Mouse (Mus musculus): ENCODE measurements around the gene Cdsn. TPM values are rescaled to one million over a fixed set of nuclear protein-coding genes. Genes with fewer than 3 reads are reported as not detected.

Cdsn gene
- 0.50 and 0.57 TPM in 2 replicates for polyA plus RNA-seq (2014; fragmentation: Nextera tagmentation; extraction: Ambion mirVana)

DNA sequence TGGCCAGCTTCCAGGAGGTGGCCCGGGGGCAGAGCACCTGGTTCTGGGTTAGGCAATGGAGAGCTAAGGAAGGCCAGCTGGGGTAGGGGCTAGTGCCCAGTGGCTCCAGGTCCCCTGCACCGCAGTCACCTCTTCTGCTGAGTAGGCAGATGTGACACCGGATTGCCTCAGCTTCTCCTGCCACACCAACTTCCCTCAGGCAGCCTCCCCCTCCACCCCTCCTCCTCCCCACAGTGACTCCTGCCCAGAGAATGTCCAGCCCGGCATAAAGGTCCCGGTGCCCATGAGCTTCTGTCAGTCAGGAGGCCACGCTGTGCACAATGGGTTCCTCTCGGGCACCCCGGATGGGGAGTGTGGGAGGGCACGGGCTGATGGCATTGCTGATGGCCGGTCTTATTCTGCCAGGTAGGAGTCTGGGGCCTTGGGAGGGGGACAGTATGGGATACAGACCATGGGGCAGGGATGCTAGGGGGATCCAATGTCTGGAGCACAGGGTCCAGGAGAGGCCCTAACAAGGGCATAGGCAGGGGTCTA is at the start of gene Cdsn:
Gene Cdsn (plus strand): TSS at position 248 of the 534 bp plus-strand sequence.
- peaks cover 28 to 36% of the 10 kb centered on the region in 2 experiments for H3K4me1 ChIP-seq (ENCODE audit: control insufficient read depth in 2 of 2, insufficient read depth in 2 of 2, low read length in 2 of 2)
- WGBS, result 75% methylated on average over 10 of the region's 10 CpGs
- H3K9ac ChIP-seq (ENCODE audit: low read length), result peak within 1 kb of the TSS; percentile 44; the same call in 1 of the 2 replicates
- no peak within 1 kb of the TSS for H3K4me2 ChIP-seq (ENCODE audit: low read length)
- ATAC-seq (ENCODE audit: insufficient number of reproducible peaks, insufficient read depth, low FRiP score, low read depth), result no peak
- H3K27me3 ChIP-seq (ENCODE audit: control insufficient read depth, insufficient read depth, low read length), result no peaks in the 10 kb centered on the region
- no peaks in the 10 kb centered on the region for H3K36me3 ChIP-seq (ENCODE audit: control insufficient read depth, insufficient read depth, low read length)
- no peaks in the 10 kb centered on the region; the same call in 1 of the 2 replicates for H3K9me3 ChIP-seq (ENCODE audit: control insufficient read depth, low read length)
- H3K4me3 ChIP-seq (ENCODE audit: control insufficient read depth in 1 of 2, insufficient read depth in 1 of 2, low read depth in 1 of 2, low read length in 2 of 2), result no peak within 1 kb of the TSS
- H3K27ac ChIP-seq (replicated peaks in 1 of 2; ENCODE audit: control insufficient read depth in 1 of 2, insufficient read depth in 1 of 2, low read depth in 2 of 2, low read length in 2 of 2), result peak within 1 kb of the TSS; percentile 97 to 100

DNA sequence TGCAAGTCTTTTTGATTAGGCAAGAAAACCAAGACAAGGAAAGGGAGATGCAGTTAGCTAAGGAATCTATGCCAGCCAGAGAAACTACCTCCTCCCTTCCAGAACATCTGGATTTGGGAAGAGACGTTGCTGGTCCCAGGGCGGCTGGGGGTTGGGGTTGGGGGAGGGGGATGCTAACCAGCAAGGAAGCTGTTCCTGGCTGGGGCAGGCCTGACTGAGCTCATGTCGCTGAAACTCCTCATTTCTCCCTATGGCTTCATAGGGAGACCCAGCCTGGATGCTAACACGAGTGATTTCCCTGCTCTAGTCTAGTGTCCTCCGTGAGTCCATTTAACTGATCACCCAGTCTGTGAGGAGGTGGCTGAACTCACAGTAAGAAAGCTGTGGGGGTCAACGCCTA is 49.7 kb upstream of the Cdsn start:
- H3K4me1 ChIP-seq (ENCODE audit: control insufficient read depth in 2 of 2, insufficient read depth in 2 of 2, low read length in 2 of 2), result peaks cover 0 to 2% of the 10 kb centered on the region in 2 experiments; a peak in 1 of 4 replicates
- H3K9ac ChIP-seq (ENCODE audit: low read length), result no peak overlapping the region
- no peak overlapping the region for H3K4me3 ChIP-seq (ENCODE audit: control insufficient read depth in 1 of 2, insufficient read depth in 1 of 2, low read depth in 1 of 2, low read length in 2 of 2)
- no peaks in the 10 kb centered on the region for H3K36me3 ChIP-seq (ENCODE audit: control insufficient read depth, insufficient read depth, low read length)
- no peak for ATAC-seq (ENCODE audit: insufficient number of reproducible peaks, insufficient read depth, low FRiP score, low read depth)
- no peaks in the 10 kb centered on the region for H3K9me3 ChIP-seq (ENCODE audit: control insufficient read depth, low read length)
- no peak overlapping the region for H3K4me2 ChIP-seq (ENCODE audit: low read length)
- 11% methylated on average over 6 of the region's 6 CpGs for WGBS
- peaks cover 39% of the 10 kb centered on the region for H3K27me3 ChIP-seq (ENCODE audit: control insufficient read depth, insufficient read depth, low read length)
- no peak overlapping the region for H3K27ac ChIP-seq (replicated peaks in 1 of 2; ENCODE audit: control insufficient read depth in 1 of 2, insufficient read depth in 1 of 2, low read depth in 2 of 2, low read length in 2 of 2)

DNA sequence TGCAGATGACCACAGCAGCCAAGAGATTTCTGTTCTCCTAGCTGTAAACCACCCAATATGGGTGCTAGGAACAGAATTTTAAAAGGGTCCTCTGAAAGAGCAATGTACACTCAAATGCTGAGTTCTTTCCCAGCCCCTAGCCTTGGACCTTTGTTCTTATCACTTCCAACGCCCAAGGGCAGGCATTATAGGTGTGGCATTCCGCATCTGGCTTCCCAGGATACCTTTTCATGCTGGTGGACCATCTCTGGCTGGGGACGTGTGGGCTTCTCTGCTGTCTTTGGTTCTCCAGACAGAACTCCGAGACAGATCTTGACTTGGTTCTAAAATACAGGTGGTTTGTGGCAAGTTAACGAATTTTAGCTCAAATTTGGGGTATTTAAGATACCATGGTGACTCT is 49.2 kb upstream of the Cdsn start:
- Histone ChIP-seq H3K4me1 (ENCODE audit: control insufficient read depth in 2 of 2, insufficient read depth in 2 of 2, low read length in 2 of 2) (peaks cover 0 to 2% of the 10 kb centered on the region in 2 experiments; a peak in 1 of 4 replicates), H3K9me3 (ENCODE audit: control insufficient read depth, low read length) (no peaks in the 10 kb centered on the region), H3K27me3 (ENCODE audit: control insufficient read depth, insufficient read depth, low read length) (peaks cover 44% of the 10 kb centered on the region), H3K4me3 (ENCODE audit: control insufficient read depth in 1 of 2, insufficient read depth in 1 of 2, low read depth in 1 of 2, low read length in 2 of 2) (no peak overlapping the region), H3K9ac (ENCODE audit: low read length) (no peak overlapping the region), H3K27ac (replicated peaks in 1 of 2; ENCODE audit: control insufficient read depth in 1 of 2, insufficient read depth in 1 of 2, low read depth in 2 of 2, low read length in 2 of 2) (no peak overlapping the region), H3K36me3 (ENCODE audit: control insufficient read depth, insufficient read depth, low read length) (no peaks in the 10 kb centered on the region), H3K4me2 (ENCODE audit: low read length) (no peak overlapping the region)
- WGBS, result 49% methylated on average over 5 of the region's 5 CpGs
- ATAC-seq (ENCODE audit: insufficient number of reproducible peaks, insufficient read depth, low FRiP score, low read depth), result no peak

DNA sequence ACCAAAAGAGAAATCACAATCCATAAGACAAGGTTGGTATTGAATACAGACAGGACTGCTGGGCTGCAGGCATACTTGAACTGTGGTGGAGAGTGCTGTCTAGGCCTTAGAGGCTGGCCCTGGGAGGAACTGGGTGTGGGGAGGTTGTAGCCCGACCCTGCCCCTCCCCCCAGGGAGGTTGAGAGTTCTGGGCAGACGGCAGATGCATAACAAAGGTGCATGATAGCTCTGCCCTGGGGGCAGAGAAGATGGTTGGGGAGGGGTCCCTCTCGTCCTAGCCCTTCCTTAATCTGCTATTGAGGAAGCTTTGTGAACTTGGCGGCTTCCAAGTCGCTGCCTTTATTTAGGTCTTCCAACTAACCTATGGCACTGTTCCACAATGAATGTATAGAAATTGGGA is 48.1 kb upstream of the Cdsn start:
- H3K27me3 ChIP-seq (ENCODE audit: control insufficient read depth, insufficient read depth, low read length), result peaks cover 53% of the 10 kb centered on the region
- no peak overlapping the region for H3K4me3 ChIP-seq (ENCODE audit: control insufficient read depth in 1 of 2, insufficient read depth in 1 of 2, low read depth in 1 of 2, low read length in 2 of 2)
- no peaks in the 10 kb centered on the region for H3K36me3 ChIP-seq (ENCODE audit: control insufficient read depth, insufficient read depth, low read length)
- no peak overlapping the region for H3K27ac ChIP-seq (replicated peaks in 1 of 2; ENCODE audit: control insufficient read depth in 1 of 2, insufficient read depth in 1 of 2, low read depth in 2 of 2, low read length in 2 of 2)
- no peak for ATAC-seq (ENCODE audit: insufficient number of reproducible peaks, insufficient read depth, low FRiP score, low read depth)
- WGBS, result 27% methylated on average over 5 of the region's 5 CpGs
- no peak overlapping the region for H3K9ac ChIP-seq (ENCODE audit: low read length)
- peaks cover 0 to 2% of the 10 kb centered on the region in 2 experiments; a peak in 1 of 4 replicates for H3K4me1 ChIP-seq (ENCODE audit: control insufficient read depth in 2 of 2, insufficient read depth in 2 of 2, low read length in 2 of 2)
- no peak overlapping the region for H3K4me2 ChIP-seq (ENCODE audit: low read length)
- H3K9me3 ChIP-seq (ENCODE audit: control insufficient read depth, low read length), result no peaks in the 10 kb centered on the region

DNA sequence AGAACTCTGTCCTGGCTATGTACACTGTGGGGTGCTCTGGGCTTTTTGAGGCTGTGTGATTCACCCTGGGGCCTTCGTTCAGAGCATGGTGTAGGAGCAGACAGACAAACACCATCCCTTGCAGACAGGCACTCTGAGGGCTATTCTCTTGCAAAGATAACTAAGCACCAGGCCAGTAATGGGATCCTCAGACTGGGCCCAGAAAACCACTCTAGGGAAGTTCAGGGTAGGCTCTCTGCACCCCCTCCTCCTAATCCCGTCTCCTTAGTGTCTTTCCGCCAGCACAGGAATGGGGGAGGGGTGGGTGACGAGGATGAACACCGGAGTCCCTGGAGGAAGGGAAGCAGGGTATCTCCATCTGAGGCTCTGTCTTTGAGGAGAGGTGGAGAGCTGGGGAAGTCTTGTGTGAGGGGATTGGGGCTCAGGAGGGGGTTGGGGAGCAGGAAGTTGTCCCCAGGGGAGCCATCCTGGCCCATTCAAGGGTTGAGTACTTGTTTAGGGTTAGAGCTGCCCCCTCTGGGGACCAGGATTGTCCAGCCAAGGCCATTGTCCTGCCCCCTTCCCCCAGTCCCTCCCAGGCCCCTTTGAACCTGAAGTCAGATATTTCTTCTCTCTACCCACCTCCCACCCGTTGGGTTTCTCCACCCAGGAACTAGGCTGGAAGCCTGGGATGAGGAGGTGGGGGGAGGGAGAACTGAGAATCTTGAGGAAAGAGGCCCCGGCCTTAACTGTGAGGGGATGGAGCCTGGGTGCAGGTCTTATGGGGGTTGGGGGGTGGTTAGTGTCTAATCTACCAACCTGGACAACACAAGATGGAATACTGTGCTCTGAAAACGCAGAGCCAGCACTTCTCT is 47.1 kb upstream of the Cdsn start:
- no peak for ATAC-seq (ENCODE audit: insufficient number of reproducible peaks, insufficient read depth, low FRiP score, low read depth)
- Histone ChIP-seq H3K4me1 (ENCODE audit: control insufficient read depth in 2 of 2, insufficient read depth in 2 of 2, low read length in 2 of 2) (peaks cover 0 to 2% of the 10 kb centered on the region in 2 experiments; a peak in 1 of 4 replicates), H3K9me3 (ENCODE audit: control insufficient read depth, low read length) (no peaks in the 10 kb centered on the region), H3K4me3 (ENCODE audit: control insufficient read depth in 1 of 2, insufficient read depth in 1 of 2, low read depth in 1 of 2, low read length in 2 of 2) (no peak overlapping the region), H3K36me3 (ENCODE audit: control insufficient read depth, insufficient read depth, low read length) (no peaks in the 10 kb centered on the region), H3K27me3 (ENCODE audit: control insufficient read depth, insufficient read depth, low read length) (peaks cover 56% of the 10 kb centered on the region), H3K27ac (replicated peaks in 1 of 2; ENCODE audit: control insufficient read depth in 1 of 2, insufficient read depth in 1 of 2, low read depth in 2 of 2, low read length in 2 of 2) (no peak overlapping the region), H3K9ac (ENCODE audit: low read length) (no peak overlapping the region), H3K4me2 (ENCODE audit: low read length) (no peak overlapping the region)
- 23% methylated on average over 8 of the region's 8 CpGs for WGBS

DNA sequence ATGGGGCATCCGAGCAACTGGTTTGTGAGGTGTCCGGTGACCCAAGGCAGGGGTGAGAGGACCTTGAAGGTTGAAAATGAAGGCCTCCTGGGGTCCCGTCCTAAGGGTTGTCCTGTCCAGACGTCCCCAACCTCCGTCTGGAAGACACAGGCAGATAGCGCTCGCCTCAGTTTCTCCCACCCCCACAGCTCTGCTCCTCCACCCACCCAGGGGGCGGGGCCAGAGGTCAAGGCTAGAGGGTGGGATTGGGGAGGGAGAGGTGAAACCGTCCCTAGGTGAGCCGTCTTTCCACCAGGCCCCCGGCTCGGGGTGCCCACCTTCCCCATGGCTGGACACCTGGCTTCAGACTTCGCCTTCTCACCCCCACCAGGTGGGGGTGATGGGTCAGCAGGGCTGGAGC is 46.2 kb upstream of the Cdsn start, which contains the start of gene Pou5f1:
Gene Pou5f1 (plus strand): TSS at position 243 of the 400 bp plus-strand sequence.
- ATAC-seq (ENCODE audit: insufficient number of reproducible peaks, insufficient read depth, low FRiP score, low read depth), result no peak
- Histone ChIP-seq H3K27ac (replicated peaks in 1 of 2; ENCODE audit: control insufficient read depth in 1 of 2, insufficient read depth in 1 of 2, low read depth in 2 of 2, low read length in 2 of 2) (no peak within 1 kb of the TSS), H3K27me3 (ENCODE audit: control insufficient read depth, insufficient read depth, low read length) (peaks cover 56% of the 10 kb centered on the region), H3K4me2 (ENCODE audit: low read length) (no peak within 1 kb of the TSS), H3K9ac (ENCODE audit: low read length) (no peak within 1 kb of the TSS), H3K4me3 (ENCODE audit: control insufficient read depth in 1 of 2, insufficient read depth in 1 of 2, low read depth in 1 of 2, low read length in 2 of 2) (no peak within 1 kb of the TSS), H3K9me3 (ENCODE audit: control insufficient read depth, low read length) (no peaks in the 10 kb centered on the region), H3K36me3 (ENCODE audit: control insufficient read depth, insufficient read depth, low read length) (no peaks in the 10 kb centered on the region), H3K4me1 (ENCODE audit: control insufficient read depth in 2 of 2, insufficient read depth in 2 of 2, low read length in 2 of 2) (peaks cover 0 to 2% of the 10 kb centered on the region in 2 experiments; a peak in 1 of 4 replicates)
- 36% methylated on average over 13 of the region's 13 CpGs for WGBS

DNA sequence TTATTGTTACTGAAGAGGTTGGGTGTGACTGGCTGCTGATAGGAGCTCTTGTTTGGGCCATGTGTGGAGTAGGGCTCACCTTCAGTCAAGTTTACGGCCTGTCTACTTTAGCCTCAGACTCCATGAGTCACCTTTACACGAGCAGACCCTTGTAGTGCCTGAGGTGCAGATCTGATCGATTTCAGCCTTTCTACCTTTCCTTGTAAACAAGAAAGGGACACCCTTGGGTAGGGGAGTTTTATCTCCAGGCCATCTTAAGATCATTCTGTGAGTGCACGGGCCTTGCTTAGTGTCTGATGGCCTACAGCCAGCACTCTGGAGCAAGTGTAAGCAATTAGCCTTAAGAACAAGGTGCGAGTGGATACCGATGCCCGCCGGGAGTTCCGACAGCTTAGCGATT is 45.0 kb upstream of the Cdsn start:
- Histone ChIP-seq H3K27ac (replicated peaks in 1 of 2; ENCODE audit: control insufficient read depth in 1 of 2, insufficient read depth in 1 of 2, low read depth in 2 of 2, low read length in 2 of 2) (no peak overlapping the region), H3K4me3 (ENCODE audit: control insufficient read depth in 1 of 2, insufficient read depth in 1 of 2, low read depth in 1 of 2, low read length in 2 of 2) (no peak overlapping the region), H3K9ac (ENCODE audit: low read length) (no peak overlapping the region), H3K4me2 (ENCODE audit: low read length) (no peak overlapping the region), H3K27me3 (ENCODE audit: control insufficient read depth, insufficient read depth, low read length) (peaks cover 56% of the 10 kb centered on the region), H3K4me1 (ENCODE audit: control insufficient read depth in 2 of 2, insufficient read depth in 2 of 2, low read length in 2 of 2) (peaks cover 0 to 2% of the 10 kb centered on the region in 2 experiments; a peak in 1 of 4 replicates), H3K36me3 (ENCODE audit: control insufficient read depth, insufficient read depth, low read length) (no peaks in the 10 kb centered on the region), H3K9me3 (ENCODE audit: control insufficient read depth, low read length) (no peaks in the 10 kb centered on the region)
- WGBS, result 17% methylated on average over 10 of the region's 10 CpGs
- ATAC-seq (ENCODE audit: insufficient number of reproducible peaks, insufficient read depth, low FRiP score, low read depth), result no peak
